24 mouse cellular contexts compared by ENCODE assay signal in genomic region chr10:84727005-84727404, GRCm38 (mm10). TPM values are rescaled to one million over a fixed set of nuclear protein-coding genes. Genes with fewer than 3 reads are reported as not detected.
DNase-seq lines count a peak whose midpoint lies in the region; ATAC-seq lines count a peak whose summit lies in the region.
"Had no signal": no experiment of that assay in that cellular context is flagged by ENCODE, and none has a peak within 500 bp of the region (broad histone marks: within the 10 kb centered on the region; RNA-seq: fewer than 3 reads in every experiment).

No protein-coding gene starts in this region.

- ATAC-seq in inflammation-experienced regulatory T-cells, adult 6 months = peak; percentile 78
- ATAC-seq: forebrain, postnatal 0 days; intestine, embryonic 16.5 days; midbrain, embryonic 13.5 days had no signal

- DNase-seq in left cerebral cortex, adult 18-20 months (ENCODE audit: low spot score in 2 of 2) = peak; percentile 13 to 30
- DNase-seq in left cerebral cortex, postnatal 4 days = no peak
- DNase-seq in right cerebral cortex, adult 2 months (ENCODE audit: low spot score in 2 of 2) = peak; percentile 21 to 22
- DNase-seq in right cerebral cortex, postnatal 10 days (ENCODE audit: low spot score in 2 of 2) = no peak
- DNase-seq in Muller cell, postnatal 12 days (ENCODE audit: inconsistent ontology term) = peak; percentile 40
- no peak for DNase-seq in T-cell, adult 2 months (ENCODE audit: low spot score)
- no peak for DNase-seq in cerebellum, postnatal 25 days
- DNase-seq: cerebellum, adult 11-12 months; cerebellum, postnatal 14 days; forebrain, postnatal 0 days; gastrocnemius, postnatal 36 days; heart, postnatal 4 days; kidney, adult 9 months; kidney, postnatal 14 days; lung, postnatal 14 days; thymus, adult 2 months had no signal

- intact Hi-C loops in left cerebral cortex, postnatal 4 days (cut with DNase I) = no loop called here

RNA-seq across cellular contexts. Expression of gene Rfx4, which starts 28.9 kb away (rescaled TPM):
- 10 to 100 TPM; 10.1 to 12.5 TPM for total RNA-seq in left cerebral cortex, adult 18-20 months (2021)
- 10 to 100 TPM in 1 of 2 experiments, 1 to 10 TPM in 1; 9.4 to 10.1 TPM for total RNA-seq in left cerebral cortex, postnatal 4 days (2021)
- under 1 TPM in 1 of 3 experiments, not detected in 2; 0.18 TPM for polyA plus RNA-seq in inflammation-experienced regulatory T-cells, adult 6 months (2017; shearing (Covaris generic))
- total RNA-seq: gastrocnemius, adult 18-20 months; gastrocnemius, postnatal 36 days; heart, adult 8-10 months; heart, postnatal 4 days had no signal
- polyA plus RNA-seq: heart, embryonic 14.5 days; intestine, embryonic 16.5 days; liver, embryonic 11.5 days; stomach, postnatal 0 days had no signal

Comparison
In these comparisons a context has a peak if more than half of its experiments do, and no peak if none do; other contexts are left out.
1. DNase-seq: peak in left cerebral cortex, adult 18-20 months (2 of 2), right cerebral cortex, adult 2 months (2 of 2) and Muller cell, postnatal 12 days (single experiment); none in left cerebral cortex, postnatal 4 days (single experiment), right cerebral cortex, postnatal 10 days (0 of 2), T-cell, adult 2 months (single experiment) and cerebellum, postnatal 25 days (0 of 2).